Mouse (Mus musculus): ENCODE measurements around the gene Map3k12. TPM values are rescaled to one million over a fixed set of nuclear protein-coding genes. Genes with fewer than 3 reads are reported as not detected.

Gene Map3k12
- 10 to 100 TPM; 94.3 to 97.3 TPM for total RNA-seq (2021)
- long read RNA-seq, experiment 1, full-length matches to known transcripts: 46 of 121 reads
- long read RNA-seq, experiment 1, partial matches to known transcripts: 28 of 121 reads
- long read RNA-seq, experiment 1, other reads (novel, unspliced or antisense): 47 of 121 reads
- long read RNA-seq, experiment 2, full-length matches to known transcripts: 23 of 64 reads
- long read RNA-seq, experiment 2, partial matches to known transcripts: 21 of 64 reads
- long read RNA-seq, experiment 2, other reads (novel, unspliced or antisense): 20 of 64 reads

GRCm38 (mm10) chr15:102516728-102517404 is at the start of gene Map3k12:
Map3k12 (minus strand) TSS chr15:102517064.
- peak; percentile 65 to 80 for DNase-seq (ENCODE audit: low spot score in 2 of 2)

- no peak for DNase-seq (ENCODE audit: low spot score in 2 of 2)
Observed at GRCm38 (mm10) chr15:102563681-102564080, 46.8 kb upstream of the Map3k12 start.

GRCm38 (mm10) chr15:102563061-102563460 is 46.2 kb upstream of the Map3k12 start:
- no peak for DNase-seq (ENCODE audit: low spot score in 2 of 2)

DNA sequence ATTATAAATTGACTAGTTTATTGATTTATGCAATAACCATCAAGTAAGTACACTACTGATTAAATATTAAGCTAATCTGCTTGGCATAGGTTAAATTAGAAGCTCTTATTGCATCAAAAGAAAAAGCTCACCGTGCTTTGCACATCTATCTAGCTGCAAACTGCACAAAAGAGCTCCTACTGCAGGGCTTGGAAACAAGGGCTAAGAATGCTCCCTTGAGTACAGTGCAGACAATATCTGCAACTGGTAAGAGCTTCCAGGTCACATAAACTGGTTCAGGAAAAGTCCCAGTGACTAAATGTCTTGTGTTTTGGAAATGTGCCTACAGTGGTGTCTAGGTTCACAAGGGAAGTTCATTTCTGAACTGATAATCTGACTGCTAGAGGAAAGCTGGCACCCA is 45.6 kb upstream of the Map3k12 start:
- no peak for DNase-seq (ENCODE audit: low spot score in 2 of 2)

GRCm38 (mm10) chr15:102557580-102557979 is 40.7 kb upstream of the Map3k12 start:
- DNase-seq (ENCODE audit: low spot score in 2 of 2): no peak

GRCm38 (mm10) chr15:102555581-102555980 is 38.7 kb upstream of the Map3k12 start:
- no peak for DNase-seq (ENCODE audit: low spot score in 2 of 2)

DNA sequence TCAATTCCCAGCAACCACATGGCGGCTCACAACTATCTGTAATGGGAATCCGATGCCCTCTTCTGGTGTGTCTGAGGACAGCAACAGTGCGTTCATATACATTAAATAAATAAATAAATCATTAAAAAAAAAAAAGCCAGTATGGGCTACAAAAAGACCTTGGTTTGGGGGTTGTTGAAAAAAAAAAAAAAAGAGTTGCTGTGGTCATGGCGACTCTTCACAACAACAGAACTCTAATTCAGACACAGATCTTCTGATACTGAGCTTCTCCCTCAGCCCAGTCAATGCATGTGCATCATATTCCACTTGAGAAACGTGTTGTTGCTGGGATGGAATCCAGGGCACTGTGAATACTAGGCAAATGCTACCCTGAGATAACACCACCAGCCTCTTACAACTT is 35.7 kb upstream of the Map3k12 start:
- DNase-seq (ENCODE audit: low spot score in 2 of 2): no peak

DNA sequence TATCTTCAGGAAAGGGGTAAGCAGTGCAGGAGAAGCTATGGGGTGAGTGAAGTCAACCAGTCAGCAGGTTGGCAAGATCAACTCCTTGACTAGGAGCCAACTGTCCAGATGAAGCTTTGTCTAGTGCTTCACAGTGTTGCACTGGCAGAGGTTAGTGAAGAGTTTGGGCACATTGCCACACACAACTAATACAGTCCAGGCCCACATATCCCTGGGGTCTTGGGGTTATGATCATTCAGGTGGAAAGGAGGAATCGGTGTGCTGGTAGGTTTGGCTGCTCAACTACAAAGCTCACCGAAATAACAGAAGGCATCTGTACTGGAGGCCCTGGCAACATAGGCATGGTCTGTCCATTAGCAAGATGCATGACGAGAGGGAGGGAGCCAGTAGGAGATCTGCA is 30.6 kb upstream of the Map3k12 start:
- DNase-seq (ENCODE audit: low spot score in 2 of 2): no peak

GRCm38 (mm10) chr15:102546677-102547427 is 30.0 kb upstream of the Map3k12 start:
- DNase-seq (ENCODE audit: low spot score in 2 of 2): peak; percentile 90 to 92

DNA sequence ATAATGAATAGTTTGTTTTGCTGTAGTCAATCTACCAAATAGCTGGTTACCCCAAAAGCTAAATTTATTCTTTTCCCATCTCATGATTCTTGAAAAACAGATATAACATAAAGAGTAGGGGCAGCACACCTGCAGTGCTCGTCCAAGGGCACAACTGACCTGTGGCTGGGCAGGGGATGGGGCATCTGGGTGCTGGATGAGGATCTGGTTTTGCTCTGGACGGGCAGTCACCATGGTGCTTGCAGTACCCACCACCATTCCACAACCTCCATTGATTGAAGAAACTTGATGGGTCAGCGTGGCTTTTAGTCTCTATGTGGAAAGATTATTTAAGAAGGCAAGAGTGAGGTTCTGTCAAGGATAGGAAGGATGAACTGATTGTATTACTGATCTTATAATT is 29.4 kb upstream of the Map3k12 start:
- DNase-seq (ENCODE audit: low spot score in 2 of 2): no peak

DNA sequence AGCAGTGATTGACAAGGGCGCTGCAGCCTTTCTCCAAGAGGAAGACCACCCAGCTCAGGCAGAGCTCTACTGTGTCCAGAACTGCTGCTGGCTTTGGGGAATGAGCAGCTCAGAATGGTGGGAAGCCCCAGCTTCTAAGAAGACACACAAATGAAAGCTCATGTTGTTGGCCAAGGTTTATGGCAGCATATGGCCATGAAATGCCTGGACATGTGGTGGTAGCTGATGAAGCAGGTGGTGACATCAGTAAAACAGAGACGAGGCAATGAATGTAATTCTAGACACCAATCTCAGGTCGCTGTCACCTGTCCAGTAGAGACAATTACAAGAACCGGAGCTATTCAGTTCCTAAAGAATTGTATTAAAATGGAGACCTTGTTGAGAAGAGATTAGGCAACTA is 27.9 kb upstream of the Map3k12 start:
- no peak for DNase-seq (ENCODE audit: low spot score in 2 of 2)

DNA sequence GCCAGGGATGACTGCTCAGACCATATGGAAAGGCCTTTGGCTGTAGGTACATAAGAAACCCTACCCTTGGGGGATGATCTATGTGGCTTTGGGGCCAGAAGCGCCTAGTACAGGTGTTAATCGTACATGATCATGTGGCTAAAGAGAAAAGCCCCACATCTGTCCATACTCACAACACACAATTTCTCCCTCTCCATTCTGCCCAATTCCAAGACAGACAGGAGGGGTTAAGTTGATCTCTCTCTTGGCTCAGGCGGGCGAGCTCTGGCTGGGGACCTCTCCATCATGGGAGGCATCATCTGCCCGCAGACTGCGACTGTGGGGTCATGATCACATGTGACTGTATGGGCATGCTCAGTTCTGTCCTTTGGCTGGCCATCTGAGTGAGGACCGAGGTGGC is 17.1 kb upstream of the Map3k12 start:
- no peak for DNase-seq (ENCODE audit: low spot score in 2 of 2)

DNA sequence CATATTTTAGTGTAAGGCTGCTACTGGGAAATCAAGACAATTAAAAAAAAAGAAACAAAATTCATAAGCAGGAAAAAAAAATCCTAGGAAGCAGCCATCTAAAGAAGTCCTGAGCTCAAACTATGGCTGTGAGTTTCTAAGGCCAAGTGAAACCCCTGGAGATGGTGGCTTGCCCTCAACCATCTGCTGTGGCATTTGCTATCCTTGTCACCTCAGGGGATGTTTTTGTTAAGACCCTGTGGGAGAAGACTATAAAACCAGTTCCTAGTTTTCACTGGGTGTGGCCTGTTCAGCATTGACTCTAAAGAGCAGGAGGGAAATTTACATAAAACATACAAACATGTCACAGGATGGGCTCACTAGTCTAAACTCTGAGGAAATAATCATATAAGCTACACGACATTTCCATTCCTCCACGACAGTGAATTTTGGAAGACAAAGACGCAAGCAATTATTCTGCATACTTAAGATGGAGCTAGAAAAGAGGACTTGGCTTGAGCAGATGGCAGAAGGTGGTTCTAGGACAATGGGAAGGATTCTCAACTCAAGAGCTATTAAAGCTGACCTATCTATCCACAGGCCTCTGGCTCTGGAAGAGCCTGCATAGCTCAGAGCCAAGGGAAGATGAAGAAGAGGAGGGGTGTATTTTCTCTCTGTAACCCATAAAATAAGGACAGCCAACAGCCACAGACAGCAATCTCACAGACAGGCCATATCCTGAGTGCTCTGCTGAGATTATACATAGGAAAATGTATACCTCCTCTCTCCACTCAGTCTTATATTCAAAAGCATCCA is 15.4 kb upstream of the Map3k12 start:
- DNase-seq (ENCODE audit: low spot score in 2 of 2): no peak

DNA sequence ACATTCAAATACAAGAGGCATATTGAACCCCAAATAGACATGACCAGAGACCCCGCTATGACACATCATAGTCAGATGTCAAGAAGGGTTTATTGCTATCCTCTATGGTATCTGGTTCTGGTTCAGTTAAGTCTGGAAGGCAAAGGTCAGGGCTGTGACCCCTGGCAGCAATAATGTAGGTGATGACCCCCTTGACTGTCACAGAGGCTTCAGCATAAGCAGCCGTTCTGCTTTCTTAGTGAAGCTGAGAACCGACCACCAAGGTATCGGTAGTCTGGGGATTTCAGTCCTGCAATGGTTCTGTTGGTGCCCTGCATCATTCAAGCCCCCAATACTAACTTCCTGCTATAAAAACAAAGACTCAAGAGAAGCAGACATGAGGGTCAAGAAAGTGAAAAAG is 14.7 kb upstream of the Map3k12 start:
- DNase-seq (ENCODE audit: low spot score in 2 of 2): no peak

DNA sequence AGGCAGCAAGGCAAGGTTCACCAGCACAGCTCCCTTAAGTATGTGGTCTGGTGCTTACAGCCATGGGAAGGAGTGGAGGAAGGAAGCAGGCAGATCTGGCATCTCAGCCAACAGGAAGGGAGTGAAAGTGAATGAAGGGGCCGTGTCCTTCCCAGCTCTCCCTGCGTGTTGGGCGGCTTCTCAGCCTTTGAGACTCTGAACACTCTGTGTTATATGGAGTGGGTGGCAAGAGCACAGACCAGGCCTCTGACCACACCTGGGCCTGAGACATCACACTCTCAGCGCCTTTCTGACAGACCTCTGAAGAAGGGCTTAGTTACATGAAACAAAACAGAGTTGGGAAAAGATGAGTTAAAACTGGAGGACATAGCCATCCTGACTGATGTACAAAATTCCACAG is 13.7 kb upstream of the Map3k12 start:
- no peak for DNase-seq (ENCODE audit: low spot score in 2 of 2)

DNA sequence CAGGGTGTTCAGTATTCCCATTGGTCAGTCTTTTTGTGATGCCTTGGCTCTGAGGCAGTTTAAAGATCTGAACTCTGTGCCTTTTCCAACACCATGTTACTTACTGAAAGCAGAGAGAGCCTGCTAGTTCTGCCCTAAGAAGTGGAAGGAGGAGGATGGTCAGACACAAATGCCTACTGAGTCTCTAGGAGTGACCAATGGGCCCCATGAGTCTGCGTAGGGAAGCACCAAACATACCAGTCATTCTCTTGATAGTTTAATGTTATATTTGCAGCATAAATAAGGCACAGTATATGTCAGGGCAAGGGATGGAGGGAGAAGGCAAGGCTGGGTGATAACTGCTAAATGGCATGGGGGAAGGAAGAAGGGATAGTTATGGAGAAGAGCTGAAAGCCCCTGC is 11.5 kb upstream of the Map3k12 start:
- no peak for DNase-seq (ENCODE audit: low spot score in 2 of 2)

GRCm38 (mm10) chr15:102527936-102528335 is 11.1 kb upstream of the Map3k12 start:
- no peak for DNase-seq (ENCODE audit: low spot score in 2 of 2)

- DNase-seq (ENCODE audit: low spot score in 2 of 2): no peak
Observed at GRCm38 (mm10) chr15:102526111-102527002, 9.5 kb upstream of the Map3k12 start.

- DNase-seq (ENCODE audit: low spot score in 2 of 2): peak; percentile 80 to 83
Observed at GRCm38 (mm10) chr15:102524892-102525485, 8.1 kb upstream of the Map3k12 start, which contains the start of gene Npff. Npff (minus strand) TSS chr15:102524942.

DNA sequence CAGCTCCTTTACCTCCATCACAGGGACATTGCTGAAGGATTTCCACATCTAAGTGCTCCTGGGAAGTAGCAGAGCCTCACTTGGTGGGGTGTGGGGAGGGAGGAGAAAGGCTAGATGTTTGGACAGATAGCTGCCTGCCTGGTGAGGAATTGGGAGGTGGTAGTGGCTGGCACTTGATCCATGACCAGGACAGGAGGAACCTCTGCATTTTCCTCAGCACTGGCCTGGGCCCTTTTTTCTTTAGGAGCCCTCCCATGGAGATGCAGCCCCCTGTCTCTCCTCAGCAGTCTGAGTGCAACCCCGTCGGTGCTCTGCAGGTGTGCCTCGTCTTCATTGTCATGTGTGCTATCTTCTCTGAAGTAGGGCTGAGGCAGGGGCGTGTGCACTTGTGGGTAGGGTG is 4.6 kb upstream of the Map3k12 start:
- no peak for DNase-seq (ENCODE audit: low spot score in 2 of 2)
